ENCODE assay signal across 8 mouse cellular contexts in the genomic region with DNA sequence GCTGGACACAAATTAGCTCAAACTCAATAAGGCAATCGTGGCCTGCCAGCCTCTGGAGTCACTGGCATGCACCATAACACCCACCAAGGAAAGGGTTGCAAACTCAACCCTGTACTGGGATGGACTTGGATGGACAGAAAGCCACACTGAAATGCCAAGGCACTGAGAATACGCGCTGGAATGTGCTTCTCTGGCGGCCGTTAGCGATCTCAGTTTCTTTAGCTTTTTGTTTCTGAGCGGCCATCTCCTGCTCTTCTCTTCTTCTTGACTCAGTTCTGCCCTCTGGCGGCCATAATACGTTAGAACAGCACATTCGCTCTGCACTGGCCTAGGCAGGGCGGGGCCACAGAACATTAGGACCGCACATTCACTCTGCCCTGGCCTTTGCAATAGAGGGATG. TPM values are rescaled to one million over a fixed set of nuclear protein-coding genes. Genes with fewer than 3 reads are reported as not detected.
DNase-seq lines count a peak whose midpoint lies in the region; ATAC-seq and TF ChIP-seq lines count a peak whose summit lies in the region.

No protein-coding gene starts in this region.

- H3K9me3 ChIP-seq in forebrain, embryonic 11.5 days (ENCODE audit: control insufficient read depth, low read length), result no peaks in the 10 kb centered on the region
- no peaks in the 10 kb centered on the region for H3K9me3 ChIP-seq in heart, embryonic 16.5 days (replicated peaks; ENCODE audit: control insufficient read depth, low read length)
- H3K9me3 ChIP-seq in liver, embryonic 14.5 days (ENCODE audit: control insufficient read depth, low read length), result no peaks in the 10 kb centered on the region
- no peaks in the 10 kb centered on the region for H3K9me3 ChIP-seq in neural tube, embryonic 13.5 days

- no peaks in the 10 kb centered on the region; the same call in 1 of the 2 replicates for H3K27me3 ChIP-seq in forebrain, embryonic 11.5 days (ENCODE audit: control insufficient read depth, insufficient read depth, low read length)
- no peaks in the 10 kb centered on the region for H3K27me3 ChIP-seq in heart, embryonic 16.5 days (ENCODE audit: control insufficient read depth, insufficient read depth, low read length)
- no peaks in the 10 kb centered on the region for H3K27me3 ChIP-seq in liver, embryonic 14.5 days (ENCODE audit: control insufficient read depth, insufficient read depth, low read length)
- 0 out of 2 replicates have a peak, but pooled peaks cover 4% of the 10 kb centered on the region for H3K27me3 ChIP-seq in neural tube, embryonic 13.5 days
- H3K27me3 ChIP-seq in testis, adult 2 months (ENCODE audit: control insufficient read depth, insufficient read depth, low read length), result no peaks in the 10 kb centered on the region

- ATAC-seq in forebrain, embryonic 11.5 days (replicated peaks; ENCODE audit: low FRiP score), result no peak; the same call in 1 of the 2 replicates
- peak; percentile 64 for ATAC-seq in heart, embryonic 16.5 days (replicated peaks; ENCODE audit: extremely low read depth, insufficient read depth, low FRiP score)
- ATAC-seq in liver, embryonic 14.5 days (ENCODE audit: insufficient read depth), result no peak
- ATAC-seq in neural tube, embryonic 13.5 days (ENCODE audit: low read depth), result peak; percentile 59

- H3K36me3 ChIP-seq in forebrain, embryonic 11.5 days (ENCODE audit: control insufficient read depth, insufficient read depth, low read length), result no peaks in the 10 kb centered on the region
- H3K36me3 ChIP-seq in heart, embryonic 16.5 days (ENCODE audit: control insufficient read depth, insufficient read depth), result no peaks in the 10 kb centered on the region
- H3K36me3 ChIP-seq in liver, embryonic 14.5 days (replicated peaks; ENCODE audit: control insufficient read depth, insufficient read depth, low read depth), result no peaks in the 10 kb centered on the region
- H3K36me3 ChIP-seq in neural tube, embryonic 13.5 days, result no peaks in the 10 kb centered on the region
- H3K36me3 ChIP-seq in testis, adult 2 months (ENCODE audit: control insufficient read depth, insufficient read depth, low read length), result no peaks in the 10 kb centered on the region

- H3K4me2 ChIP-seq in forebrain, embryonic 11.5 days (ENCODE audit: low read depth, low read length, severe bottlenecking), result no peak overlapping the region
- peak overlapping the region; percentile 45; the same call in 1 of the 2 replicates for H3K4me2 ChIP-seq in heart, embryonic 16.5 days (ENCODE audit: low read depth, low read length)
- H3K4me2 ChIP-seq in liver, embryonic 14.5 days (ENCODE audit: low read depth), result peak overlapping the region; percentile 41
- peak overlapping the region; percentile 23; the same call in 1 of the 2 replicates for H3K4me2 ChIP-seq in neural tube, embryonic 13.5 days

- TF ChIP-seq CTCF in liver, embryonic 14.5 days (IDR thresholded peaks at IDR 0.05; ENCODE audit: low read depth), result peak; percentile 97
- TF ChIP-seq CTCF in testis, adult 2 months (IDR thresholded peaks at IDR 0.05; ENCODE audit: control insufficient read depth, insufficient read depth, insufficient replicate concordance, low read depth, low read length), result peak; percentile 80; the same call in 1 of the 2 replicates

- no peak for TF ChIP-seq EP300 in liver, embryonic 14.5 days (IDR thresholded peaks at IDR 0.05; ENCODE audit: low read depth)

- no peak overlapping the region for H3K27ac ChIP-seq in forebrain, embryonic 11.5 days (ENCODE audit: low read depth, low read length)
- H3K27ac ChIP-seq in heart, embryonic 16.5 days (ENCODE audit: low read length), result no peak overlapping the region
- H3K27ac ChIP-seq in liver, embryonic 14.5 days, result no peak overlapping the region
- no peak overlapping the region for H3K27ac ChIP-seq in neural tube, embryonic 13.5 days (replicated peaks)
- H3K27ac ChIP-seq in testis, adult 2 months (ENCODE audit: control insufficient read depth, insufficient read depth, low read depth, low read length), result no peak overlapping the region

- WGBS in forebrain, embryonic 11.5 days, result 10% methylated on average over 12 of the region's 12 CpGs
- 7% methylated on average over 12 of the region's 12 CpGs for WGBS in heart, embryonic 16.5 days
- 10% methylated on average over 12 of the region's 12 CpGs for WGBS in liver, embryonic 14.5 days (ENCODE audit: insufficient replicate concordance)
- 10% methylated on average over 12 of the region's 12 CpGs for WGBS in neural tube, embryonic 13.5 days

- 0 out of 2 replicates have a peak, but pooled peaks cover 1% of the 10 kb centered on the region for H3K4me1 ChIP-seq in forebrain, embryonic 11.5 days (replicated peaks; ENCODE audit: control insufficient read depth, insufficient read depth, low read length)
- 0 out of 2 replicates have a peak, but pooled peaks cover 2% of the 10 kb centered on the region for H3K4me1 ChIP-seq in heart, embryonic 16.5 days (ENCODE audit: control insufficient read depth, insufficient read depth, low read length)
- peaks cover 40 to 53% of the 10 kb centered on the region in 2 experiments for H3K4me1 ChIP-seq in liver, embryonic 14.5 days (replicated peaks; ENCODE audit: control insufficient read depth in 2 of 2, insufficient read depth in 2 of 2, low read length in 1 of 2)
- H3K4me1 ChIP-seq in neural tube, embryonic 13.5 days (replicated peaks), result peaks cover 16% of the 10 kb centered on the region
- H3K4me1 ChIP-seq in testis, adult 2 months (ENCODE audit: control insufficient read depth, insufficient read depth, low read length), result peaks cover 6% of the 10 kb centered on the region

- TF ChIP-seq POLR2A in testis, adult 2 months (IDR thresholded peaks at IDR 0.05; ENCODE audit: control insufficient read depth, low read depth, low read length), result no peak

- no peak overlapping the region for H3K4me3 ChIP-seq in forebrain, embryonic 11.5 days (ENCODE audit: low read depth, low read length)
- no peak overlapping the region for H3K4me3 ChIP-seq in heart, embryonic 16.5 days (ENCODE audit: low read length)
- peak overlapping the region in 1 of 2 experiments; percentile 34; a peak in 1 of 4 replicates for H3K4me3 ChIP-seq in liver, embryonic 14.5 days (ENCODE audit: insufficient read depth in 1 of 2, low read depth in 2 of 2, low read length in 2 of 2)
- H3K4me3 ChIP-seq in neural tube, embryonic 13.5 days, result no peak overlapping the region
- H3K4me3 ChIP-seq in testis, adult 2 months (ENCODE audit: control insufficient read depth, low read depth, low read length), result no peak overlapping the region

- DNase-seq in CD8-positive naive resting alpha-beta T cell, adult 2 months (ENCODE audit: low read depth in 2 of 2, low spot score in 2 of 2), result peak; percentile 74 to 81
- peak; percentile 89 for DNase-seq in c-Kit-positive CD71-negative TER-119-negative erythroid progenitor cells, embryonic 14.5 days (ENCODE audit: low read depth)
- DNase-seq in forebrain, embryonic 11.5 days (ENCODE audit: low spot score), result peak; percentile 80
- peak; percentile 88 to 92 for DNase-seq in kidney, postnatal 25 days
- DNase-seq in liver, embryonic 14.5 days (ENCODE audit: low read depth in 3 of 3, low spot score in 3 of 3), result peak; percentile 76 to 87 (median 78)

- no peak overlapping the region for H3K9ac ChIP-seq in forebrain, embryonic 11.5 days (ENCODE audit: low read length)
- 0 out of 2 replicates have a peak overlapping the region, but pooled peaks have one; percentile 38 for H3K9ac ChIP-seq in heart, embryonic 16.5 days (ENCODE audit: low read length)
- H3K9ac ChIP-seq in liver, embryonic 14.5 days (replicated peaks), result no peak overlapping the region
- no peak overlapping the region for H3K9ac ChIP-seq in neural tube, embryonic 13.5 days

RNA-seq across cellular contexts. Expression of gene Ddr1, which starts 33.3 kb away (rescaled TPM):
- 130 and 144 TPM in 2 replicates for polyA plus RNA-seq in forebrain, embryonic 11.5 days (2014; fragmentation: Nextera tagmentation; extraction: Ambion mirVana)
- 110 and 129 TPM in 2 replicates for polyA plus RNA-seq in heart, embryonic 16.5 days (2015; fragmentation: Nextera tagmentation; extraction: Ambion mirVana)
- polyA plus RNA-seq in liver, embryonic 14.5 days (2012; rRNA removed), result 1.1 TPM in 2 replicates
- 1.6 and 1.7 TPM in 2 replicates for polyA plus RNA-seq in liver, embryonic 14.5 days (2014; fragmentation: Nextera tagmentation; extraction: Ambion mirVana)
- 119 and 122 TPM in 2 replicates for polyA plus RNA-seq in neural tube, embryonic 13.5 days (2015; fragmentation: Nextera tagmentation; extraction: Ambion mirVana)
- 11.9 and 12.6 TPM in 2 replicates for polyA plus RNA-seq in testis, adult 2 months (2012; rRNA removed)

Comparison
In these comparisons a context has a peak if more than half of its experiments do, and no peak if none do; other contexts are left out.
1. ATAC-seq: peak in heart, embryonic 16.5 days (single experiment) and neural tube, embryonic 13.5 days (single experiment); none in forebrain, embryonic 11.5 days (single experiment) and liver, embryonic 14.5 days (single experiment).
2. Peak in every context shown above with its lines, with median percentiles within 50 percentile points of each other: DNase-seq.